Mouse (Mus musculus) MEL (cell line): Measurements from ENCODE around the gene Ubl3. TPM values are rescaled to one million over a fixed set of nuclear protein-coding genes. Genes with fewer than 3 reads are reported as not detected.

Experiments
- DNase-seq: peaks from one replicate; pipeline ENCODE4 v3.0.0; 2011; ENCODE audit warnings: low read depth, low spot score
- H3K27ac ChIP-seq: 2 replicates; pipeline ENCODE4 v1.5.1; 2012; ENCODE audit warnings: low read depth, mild to moderate bottlenecking, control low read depth, low read length, moderate library complexity; ENCODE audit not compliant: control insufficient read depth
- H3K27me3 ChIP-seq, 2 experiments: fragments of 150-350 bp in 1 of 2; sonication (generic) in 1 of 2; 2 replicates each; pipeline ENCODE4 v1.6.1; 2012; ENCODE audit warnings: low read length in 2 of 2, mild to moderate bottlenecking in 2 of 2, improper control_type of control experiment in 1 of 2, moderate library complexity in 1 of 2; ENCODE audit not compliant: insufficient read depth in 2 of 2, control insufficient read depth in 1 of 2
- H3K36me3 ChIP-seq, 2 experiments: 2 replicates each; pipeline ENCODE4 v1.6.1; 2012 to 2014; ENCODE audit warnings: low read length in 2 of 2, improper control_type of control experiment in 1 of 2, inconsistent platforms in 1 of 2, mild to moderate bottlenecking in 1 of 2; ENCODE audit not compliant: insufficient read depth in 2 of 2, control insufficient read depth in 1 of 2
- H3K4me1 ChIP-seq, 2 experiments: fragments of 150-350 bp in 1 of 2; sonication (generic) in 1 of 2; 2 replicates each; pipeline ENCODE4 v1.6.1; 2012; ENCODE audit warnings: low read length in 2 of 2, improper control_type of control experiment in 1 of 2, mild to moderate bottlenecking in 1 of 2; ENCODE audit not compliant: insufficient read depth in 2 of 2, control insufficient read depth in 1 of 2
- H3K4me3 ChIP-seq, 2 experiments: fragments of 150-350 bp in 1 of 2; sonication (generic) in 1 of 2; 2 replicates each; pipeline ENCODE4 v1.5.1; 2012; ENCODE audit warnings: low read depth in 2 of 2, low read length in 2 of 2, mild to moderate bottlenecking in 2 of 2, moderate library complexity in 2 of 2, control low read depth in 1 of 2, improper control_type of control experiment in 1 of 2; ENCODE audit not compliant: control insufficient read depth in 1 of 2, insufficient read depth in 1 of 2
- H3K79me2 ChIP-seq: 2 replicates; pipeline ENCODE4 v1.6.1; 2012; ENCODE audit warnings: mild to moderate bottlenecking, low read length, moderate library complexity; ENCODE audit not compliant: control insufficient read depth, poor library complexity, insufficient read depth
- H3K9ac ChIP-seq: 2 replicates; pipeline ENCODE4 v1.6.1; 2012; ENCODE audit warnings: low read depth, mild to moderate bottlenecking, control low read depth, low read length, moderate library complexity; ENCODE audit not compliant: control insufficient read depth, poor library complexity, severe bottlenecking
- H3K9me3 ChIP-seq: fragments of 150-350 bp; sonication (generic); replicated peaks from 2 replicates; pipeline ENCODE4 v1.6.1; 2012; ENCODE audit warnings: mild to moderate bottlenecking, low read length, improper control_type of control experiment, moderate library complexity; ENCODE audit not compliant: insufficient read depth
- BHLHE40 ChIP-seq: IDR thresholded peaks from 2 replicates; pipeline ENCODE4 v1.6.1; 2012; ENCODE audit warnings: low read depth, mild to moderate bottlenecking, inconsistent platforms, low read length, improper control_type of control experiment, borderline replicate concordance
- CHD1 ChIP-seq: IDR thresholded peaks from 2 replicates; pipeline ENCODE4 v1.6.1; 2012; ENCODE audit warnings: low read depth, mild to moderate bottlenecking, inconsistent platforms, low read length, improper control_type of control experiment
- CTCF ChIP-seq, 3 experiments: IDR thresholded peaks in 2 of 3; conservative IDR thresholded peaks in 1 of 3; 2 replicates each; pipeline ENCODE4 v1.5.1; 2011 to 2012; ENCODE audit warnings: low read length in 3 of 3, low read depth in 2 of 3, mild to moderate bottlenecking in 2 of 3, improper control_type of control experiment in 1 of 3, inconsistent platforms in 1 of 3, mixed read lengths in 1 of 3, moderate library complexity in 1 of 3; ENCODE audit not compliant: control insufficient read depth in 1 of 3, insufficient read depth in 1 of 3, poor library complexity in 1 of 3, severe bottlenecking in 1 of 3
- GATA1 ChIP-seq: IDR thresholded peaks from 2 replicates; pipeline ENCODE4 v1.6.1; 2011; ENCODE audit warnings: low read depth, low read length, improper control_type of control experiment
- MAFK ChIP-seq: IDR thresholded peaks from 2 replicates; pipeline ENCODE4 v1.6.1; 2011; ENCODE audit warnings: low read depth, mild to moderate bottlenecking, low read length, improper control_type of control experiment, borderline replicate concordance
- MYB ChIP-seq: IDR thresholded peaks from 2 replicates; pipeline ENCODE4 v1.6.1; 2011; ENCODE audit warnings: mild to moderate bottlenecking, low read depth, low read length, improper control_type of control experiment
- MYC ChIP-seq: IDR thresholded peaks from 2 replicates; pipeline ENCODE4 v1.6.1; 2011; ENCODE audit warnings: low read depth, mild to moderate bottlenecking, low read length, improper control_type of control experiment, moderate library complexity
- NELFE ChIP-seq: IDR thresholded peaks from 2 replicates; pipeline ENCODE4 v1.6.1; 2011; ENCODE audit warnings: low read depth, low read length, improper control_type of control experiment
- RAD21 ChIP-seq: IDR thresholded peaks from 2 replicates; pipeline ENCODE4 v1.6.1; 2011; ENCODE audit warnings: mild to moderate bottlenecking, low read depth, low read length, improper control_type of control experiment
- RCOR1 ChIP-seq: IDR thresholded peaks from 2 replicates; pipeline ENCODE4 v1.6.1; 2012; ENCODE audit warnings: low read depth, mild to moderate bottlenecking, inconsistent platforms, low read length, improper control_type of control experiment
- SIN3A ChIP-seq: IDR thresholded peaks from 2 replicates; pipeline ENCODE4 v1.6.1; 2012; ENCODE audit warnings: low read length, improper control_type of control experiment, inconsistent platforms
- SMC3 ChIP-seq: IDR thresholded peaks from 2 replicates; pipeline ENCODE4 v1.6.1; 2011; ENCODE audit warnings: low read depth, low read length, improper control_type of control experiment
- TAL1 ChIP-seq: IDR thresholded peaks from 2 replicates; pipeline ENCODE4 v1.6.1; 2012; ENCODE audit warnings: mild to moderate bottlenecking, inconsistent platforms, low read length, moderate library complexity, mixed read lengths
- TBP ChIP-seq: IDR thresholded peaks from 2 replicates; pipeline ENCODE4 v1.8.0; 2011; ENCODE audit warnings: low read depth, low read length, improper control_type of control experiment
- USF2 ChIP-seq, 2 experiments: IDR thresholded peaks; 2 replicates each; pipeline ENCODE4 v1.6.1; 2011 to 2012; ENCODE audit warnings: improper control_type of control experiment in 2 of 2, low read length in 2 of 2, borderline replicate concordance in 1 of 2, inconsistent platforms in 1 of 2, low read depth in 1 of 2, mild to moderate bottlenecking in 1 of 2; ENCODE audit not compliant: insufficient read depth in 1 of 2
- ZC3H11A ChIP-seq: IDR thresholded peaks from 2 replicates; pipeline ENCODE4 v1.6.1; 2012; ENCODE audit warnings: low read depth, mild to moderate bottlenecking, inconsistent platforms, low read length, improper control_type of control experiment
- ZKSCAN1 ChIP-seq: IDR thresholded peaks from 2 replicates; pipeline ENCODE4 v1.6.1; 2012; ENCODE audit warnings: low read depth, mild to moderate bottlenecking, inconsistent platforms, low read length, improper control_type of control experiment, moderate library complexity
- ZNF384 ChIP-seq: IDR thresholded peaks from 2 replicates; pipeline ENCODE4 v1.6.1; 2012; ENCODE audit warnings: low read depth, mild to moderate bottlenecking, inconsistent platforms, low read length, improper control_type of control experiment
- polyA plus RNA-seq, 2 experiments: library from polyadenylated mRNA; stranded (reverse) in 1 of 2; unstranded in 1 of 2; fragments of >175 nt in 1 of 2; fragments of >200 nt in 1 of 2; gene quantifications; 2 replicates each; pipeline versions ENCODE4 v1.2.1 to v1.2.4; 2012; ENCODE audit warnings: low replicate concordance in 2 of 2, low read depth in 1 of 2; ENCODE audit not compliant: insufficient read length in 2 of 2, insufficient read depth in 1 of 2, missing spikeins in 1 of 2
- total RNA-seq: library from RNA; depleted of rRNA; stranded (reverse); fragments of 300-350 nt; gene quantifications from 2 replicates; pipeline ENCODE4 v1.2.3, GENCODE M21; 2012

Gene Ubl3
- total and polyA plus RNA-seq, 3 experiments = 41.0 to 59.0 TPM; not detected in 1

GRCm38 (mm10) chr5:148548568-148548967 lies 4.0 kb downstream of the Ubl3 start:
- DNase-seq = no peak
- Histone ChIP-seq H3K79me2 (peaks cover 61% of the 10 kb centered on the region), H3K4me3 (no peak overlapping the region), H3K9ac (no peak overlapping the region), H3K4me1 (peaks cover 16 to 30% of the 10 kb centered on the region in 2 experiments), H3K27ac (no peak overlapping the region), H3K9me3 (no peaks in the 10 kb centered on the region), H3K27me3 (no peaks in the 10 kb centered on the region), H3K36me3 (peaks cover 0 to 34% of the 10 kb centered on the region in 2 experiments; a peak in 2 of 4 replicates)
- no peak for TF ChIP-seq SIN3A
- no peak for TF ChIP-seq CTCF (IDR thresholded peaks at IDR 0.05 in 2 of 3, conservative IDR thresholded peaks at IDR 0.05 in 1 of 3; ENCODE audit: control insufficient read depth in 1 of 3, insufficient read depth in 1 of 3, low read depth in 2 of 3, low read length in 3 of 3, poor library complexity in 1 of 3, severe bottlenecking in 1 of 3)
- no peak for TF ChIP-seq SMC3
- no peak for TF ChIP-seq TAL1
- no peak for TF ChIP-seq ZNF384
- TF ChIP-seq RAD21 = no peak
- no peak for TF ChIP-seq GATA1
- no peak for TF ChIP-seq MYB
- no peak for TF ChIP-seq USF2 (IDR thresholded peaks at IDR 0.05; ENCODE audit: borderline replicate concordance in 1 of 2, insufficient read depth in 1 of 2, low read depth in 1 of 2, low read length in 2 of 2)
- no peak for TF ChIP-seq MAFK
- TF ChIP-seq TBP = no peak
- no peak for TF ChIP-seq NELFE
- TF ChIP-seq CHD1 = no peak
- no peak for TF ChIP-seq RCOR1

- no peak overlapping the region for H3K27ac ChIP-seq
- no peak overlapping the region for H3K4me3 ChIP-seq
- H3K79me2 ChIP-seq = peaks cover 61% of the 10 kb centered on the region
- no peaks in the 10 kb centered on the region for H3K27me3 ChIP-seq
- peaks cover 0 to 38% of the 10 kb centered on the region in 2 experiments; a peak in 2 of 4 replicates for H3K36me3 ChIP-seq
- no peaks in the 10 kb centered on the region for H3K9me3 ChIP-seq
- TF ChIP-seq MYC = 0 out of 2 replicates have a peak, but pooled peaks have one; percentile 22
- no peak for TF ChIP-seq ZKSCAN1
- peak; percentile 52 for TF ChIP-seq SMC3
- peak; percentile 41; the same call in 1 of the 2 replicates for TF ChIP-seq ZC3H11A
- TF ChIP-seq SIN3A = peak; percentile 59
- no peak for TF ChIP-seq BHLHE40
- peak in 2 of 3 experiments; percentile 22 to 66; a peak in 3 of 6 replicates for TF ChIP-seq CTCF (IDR thresholded peaks at IDR 0.05 in 2 of 3, conservative IDR thresholded peaks at IDR 0.05 in 1 of 3; ENCODE audit: control insufficient read depth in 1 of 3, insufficient read depth in 1 of 3, low read depth in 2 of 3, low read length in 3 of 3, poor library complexity in 1 of 3, severe bottlenecking in 1 of 3)
- peak; percentile 55 for TF ChIP-seq RAD21
- no peak for TF ChIP-seq NELFE
- TF ChIP-seq ZNF384 = 0 out of 2 replicates have a peak, but pooled peaks have one; percentile 34
- TF ChIP-seq MYB = no peak
- H3K4me1 ChIP-seq = peaks cover 18 to 30% of the 10 kb centered on the region in 2 experiments
- DNase-seq = peak; percentile 65
- no peak overlapping the region for H3K9ac ChIP-seq
Observed at GRCm38 (mm10) chr5:148547870-148548456, 4.6 kb downstream of the Ubl3 start.
